Mouse (Mus musculus): ENCODE results near the gene Btbd35f24. TPM values are rescaled to one million over a fixed set of nuclear protein-coding genes. Genes with fewer than 3 reads are reported as not detected.
"Not testable (repeated sequence)": the region's sequence is repeated elsewhere in the genome, so short reads cannot be mapped to it uniquely, and the experiment has no call there.

The Btbd35f24 gene
- not detected in 2 replicates for polyA plus RNA-seq (2016; fragmentation: Nextera tagmentation; extraction: Ambion mirVana)

- H3K4me1 ChIP-seq; H3K36me3 ChIP-seq (replicated peaks); H3K4me3 ChIP-seq; H3K27ac ChIP-seq (replicated peaks); H3K27me3 ChIP-seq (replicated peaks; ENCODE audit: low read depth, poor library complexity, severe bottlenecking); H3K9me3 ChIP-seq; DNase-seq (ENCODE audit: low spot score): not testable (repeated sequence)
- WGBS = 56% methylated on average over 2 of the region's 2 CpGs
Observed at GRCm38 (mm10) chrX:3195727-3196126, at the start of gene Btbd35f24. Btbd35f24 (minus strand) TSS chrX:3195827.

Other genes with a start within 250 kb of the Btbd35f24 start
- gene Btbd35f23, start 119.0 kb downstream of the Btbd35f24 start, polyA plus RNA-seq (2016; fragmentation: Nextera tagmentation; extraction: Ambion mirVana) = not detected in 2 replicates
- gene Btbd35f11, start 247.9 kb upstream of the Btbd35f24 start, polyA plus RNA-seq (2016; fragmentation: Nextera tagmentation; extraction: Ambion mirVana) = not detected in 2 replicates